Mouse (Mus musculus) limb, embryonic 12.5 days (tissue): ENCODE results near the gene Cog7. TPM values are rescaled to one million over a fixed set of nuclear protein-coding genes. Genes with fewer than 3 reads are reported as not detected.

Experiments used
- ATAC-seq: fragments of 200-750 bp; cut with Nextera tagmentation; 2 replicates; pipeline ENCODE4 v1.8.0; 2017; ENCODE audit warnings: low read depth, moderate TSS enrichment; ENCODE audit not compliant: insufficient number of reproducible peaks, insufficient read depth, low FRiP score, low TSS enrichment
- H3K27ac ChIP-seq: fragments of 300-500 bp; sonication (generic); 2 replicates; pipeline ENCODE4 v1.5.1; 2016; ENCODE audit warnings: mild to moderate bottlenecking, moderate library complexity
- H3K27me3 ChIP-seq: fragments of 300-500 bp; sonication (generic); 2 replicates; pipeline ENCODE4 v1.6.1; 2016; ENCODE audit warnings: mild to moderate bottlenecking, moderate library complexity
- H3K36me3 ChIP-seq: fragments of 300-500 bp; sonication (generic); 2 replicates; pipeline ENCODE4 v1.6.1; 2016; ENCODE audit warnings: mild to moderate bottlenecking, moderate library complexity
- H3K4me1 ChIP-seq: fragments of 300-500 bp; sonication (generic); replicated peaks from 2 replicates; pipeline ENCODE4 v1.6.1; 2016
- H3K4me2 ChIP-seq: fragments of 300-500 bp; sonication (generic); 2 replicates; pipeline ENCODE4 v1.6.1; 2016; ENCODE audit warnings: mild to moderate bottlenecking, moderate library complexity
- H3K4me3 ChIP-seq: fragments of 300-500 bp; sonication (generic); replicated peaks from 2 replicates; pipeline ENCODE4 v1.5.1; 2016; ENCODE audit warnings: mild to moderate bottlenecking
- H3K9ac ChIP-seq: fragments of 300-500 bp; sonication (generic); replicated peaks from 2 replicates; pipeline ENCODE4 v1.6.1; 2016; ENCODE audit warnings: mild to moderate bottlenecking, moderate library complexity
- H3K9me3 ChIP-seq: fragments of 300-500 bp; sonication (generic); 2 replicates; pipeline ENCODE4 v1.6.1; 2016; ENCODE audit warnings: mild to moderate bottlenecking, moderate library complexity
- WGBS: fragments of 180-500 bp; shearing (Covaris S2); methylation state at CpG from one replicate; pipeline ENCODE4 v1.1.7; 2016; 5-methylcytosine and 5-hydroxymethylcytosine counted together
- polyA plus RNA-seq: library from polyadenylated mRNA; unstranded; fragments of >200 nt; fragmentation: Nextera tagmentation; extraction: Ambion mirVana; gene quantifications from 2 replicates; pipeline ENCODE4 v1.2.1, GENCODE M21; 2016

The Cog7 gene
- polyA plus RNA-seq, 1 experiment from 2014 or later: 25.2 TPM

DNA sequence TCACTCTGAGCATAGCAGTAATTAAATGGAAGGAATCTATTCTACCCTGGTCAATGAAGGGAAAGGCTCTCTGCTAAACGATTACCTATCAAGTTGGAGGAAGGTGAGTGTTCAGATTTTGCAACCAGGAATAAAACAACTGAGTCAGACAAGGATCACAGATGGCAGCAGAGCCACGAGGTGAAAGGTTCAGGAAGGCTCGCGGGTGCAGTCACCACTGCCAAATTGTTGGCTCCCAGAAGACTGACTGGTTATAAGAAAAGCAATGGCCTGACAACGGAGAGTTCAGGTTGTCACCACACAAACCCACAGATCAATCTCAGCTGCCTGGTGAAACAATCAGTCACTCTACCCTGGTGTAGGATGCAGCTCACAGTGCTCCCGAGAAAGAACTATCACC is 135.5 kb downstream of the Cog7 start:
- WGBS: 75% methylated on average over 6 of the region's 6 CpGs
- no peak for ATAC-seq
- Histone ChIP-seq H3K4me2 (no peak overlapping the region), H3K9me3 (no peaks in the 10 kb centered on the region), H3K4me3 (no peak overlapping the region), H3K9ac (no peak overlapping the region), H3K4me1 (no peaks in the 10 kb centered on the region), H3K27ac (no peak overlapping the region), H3K27me3 (no peaks in the 10 kb centered on the region), H3K36me3 (no peaks in the 10 kb centered on the region)

DNA sequence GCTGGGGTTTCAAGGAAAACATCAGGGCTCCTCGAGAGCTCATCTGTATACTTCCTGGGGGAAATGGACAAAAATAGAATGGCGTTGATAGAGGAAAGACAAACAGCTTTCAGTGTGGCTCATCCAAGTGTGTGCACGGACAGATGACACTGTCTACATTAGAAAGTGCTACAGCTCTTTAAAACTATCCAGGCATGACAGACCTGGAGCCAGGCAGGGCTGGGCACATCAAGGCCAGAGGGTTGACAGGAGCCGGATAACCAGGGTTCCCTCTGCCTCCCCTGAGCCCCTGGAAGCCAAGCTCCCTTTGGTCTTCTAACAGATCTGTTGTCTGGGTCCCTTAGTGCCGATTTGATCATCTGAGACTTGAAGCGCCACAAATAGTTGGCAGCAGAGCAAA is 139.3 kb downstream of the Cog7 start:
- WGBS: 86% methylated on average over 6 of the region's 6 CpGs
- ATAC-seq: no peak
- Histone ChIP-seq H3K4me2 (no peak overlapping the region), H3K27me3 (no peaks in the 10 kb centered on the region), H3K9ac (no peak overlapping the region), H3K27ac (no peak overlapping the region), H3K36me3 (no peaks in the 10 kb centered on the region), H3K4me3 (no peak overlapping the region), H3K9me3 (no peaks in the 10 kb centered on the region), H3K4me1 (no peaks in the 10 kb centered on the region)

DNA sequence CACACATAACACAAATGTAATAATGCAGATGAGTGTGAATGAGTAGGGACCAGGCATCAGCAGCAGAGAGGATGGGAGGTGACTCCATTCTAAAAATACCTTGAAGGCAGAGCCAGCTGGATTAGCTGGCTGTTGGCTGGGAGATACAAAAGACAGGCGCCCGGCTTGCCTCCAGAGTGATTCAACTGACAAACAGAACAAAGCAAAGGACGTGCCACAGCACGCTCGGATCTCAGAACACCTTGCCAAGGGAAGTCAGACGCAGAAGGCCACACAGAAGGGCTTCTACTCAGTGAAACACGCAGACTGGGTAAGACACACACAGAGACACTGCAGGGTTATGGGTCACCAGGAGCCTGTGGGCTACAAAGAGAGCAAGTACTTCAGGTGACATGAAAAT is 140.7 kb downstream of the Cog7 start:
- H3K9ac ChIP-seq: no peak overlapping the region
- no peaks in the 10 kb centered on the region for H3K27me3 ChIP-seq
- H3K4me3 ChIP-seq: no peak overlapping the region
- no peak overlapping the region for H3K27ac ChIP-seq
- no peaks in the 10 kb centered on the region for H3K9me3 ChIP-seq
- H3K4me1 ChIP-seq: no peaks in the 10 kb centered on the region
- H3K36me3 ChIP-seq: no peaks in the 10 kb centered on the region
- 78% methylated on average over 7 of the region's 7 CpGs for WGBS
- no peak for ATAC-seq
- H3K4me2 ChIP-seq: no peak overlapping the region

DNA sequence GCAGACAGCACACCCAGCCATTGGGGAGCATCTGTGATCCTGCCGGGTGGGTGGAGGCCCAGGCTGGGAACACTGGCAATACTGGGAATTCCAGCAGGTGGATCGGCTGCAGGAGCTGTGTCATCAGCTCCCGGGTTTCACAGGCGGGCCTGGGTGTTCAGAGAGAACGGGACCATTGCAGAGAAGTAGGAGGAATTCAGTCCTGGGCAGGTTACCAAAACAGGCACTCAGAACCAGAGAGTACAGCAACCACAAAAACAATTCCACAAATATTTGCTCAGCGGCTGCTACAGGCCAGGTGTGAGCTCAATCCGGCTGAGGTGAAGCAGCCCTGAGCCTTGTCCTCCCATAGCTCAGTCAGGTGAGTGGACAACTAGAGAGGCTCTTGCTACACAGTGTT is 144.7 kb downstream of the Cog7 start:
- Histone ChIP-seq H3K9me3 (no peaks in the 10 kb centered on the region), H3K27me3 (no peaks in the 10 kb centered on the region), H3K9ac (no peak overlapping the region), H3K27ac (no peak overlapping the region), H3K4me1 (no peaks in the 10 kb centered on the region), H3K4me3 (no peak overlapping the region), H3K36me3 (no peaks in the 10 kb centered on the region), H3K4me2 (no peak overlapping the region)
- 88% methylated on average over 7 of the region's 7 CpGs for WGBS
- ATAC-seq: no peak

DNA sequence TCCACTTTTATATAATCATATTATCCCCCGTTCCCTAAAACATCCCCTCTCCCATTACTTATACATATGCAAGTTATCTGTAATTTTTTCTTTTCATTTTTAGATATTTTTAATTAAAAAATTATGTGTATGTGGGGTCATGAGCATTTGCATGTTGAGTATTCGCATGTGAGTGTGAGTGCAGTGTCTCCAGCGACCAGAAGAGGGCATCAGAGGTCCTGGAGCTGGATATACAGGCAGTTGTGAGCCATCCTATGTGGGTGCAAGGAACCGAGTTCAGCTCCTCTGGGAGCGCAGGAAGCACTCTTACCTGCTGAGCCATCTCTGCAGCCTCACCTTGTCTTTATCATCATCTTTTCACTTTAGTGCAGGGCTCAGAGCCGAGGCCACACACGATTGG is 146.1 kb downstream of the Cog7 start:
- H3K9me3 ChIP-seq: no peaks in the 10 kb centered on the region
- H3K36me3 ChIP-seq: no peaks in the 10 kb centered on the region
- no peak overlapping the region for H3K4me3 ChIP-seq
- ATAC-seq: no peak
- H3K4me1 ChIP-seq: no peaks in the 10 kb centered on the region
- H3K4me2 ChIP-seq: no peak overlapping the region
- H3K9ac ChIP-seq: no peak overlapping the region
- no peak overlapping the region for H3K27ac ChIP-seq
- no peaks in the 10 kb centered on the region for H3K27me3 ChIP-seq
- WGBS: 86% methylated on average over 7 of the region's 7 CpGs

Other genes with a start within 250 kb of the Cog7 start
- 0.06 and 0.15 TPM in 2 replicates for gene Scnn1g, start 247.2 kb downstream of the Cog7 start, polyA plus RNA-seq
- not detected in 2 replicates for gene Scnn1b, start 116.7 kb downstream of the Cog7 start, polyA plus RNA-seq
- 160 and 166 TPM in 2 replicates for gene Gga2, start 39.5 kb upstream of the Cog7 start, polyA plus RNA-seq
- gene Ubfd1, start 85.5 kb upstream of the Cog7 start, polyA plus RNA-seq: 94.6 and 100.0 TPM in 2 replicates
- 15.9 and 16.1 TPM in 2 replicates for gene Ears2, start 85.6 kb upstream of the Cog7 start, polyA plus RNA-seq
- gene Ndufab1, start 120.2 kb upstream of the Cog7 start, polyA plus RNA-seq: 666 and 716 TPM in 2 replicates
- gene Palb2, start 151.3 kb upstream of the Cog7 start, polyA plus RNA-seq: 21.8 and 22.7 TPM in 2 replicates
- 108 and 114 TPM in 2 replicates for gene Dctn5, start 151.3 kb upstream of the Cog7 start, polyA plus RNA-seq
- gene Plk1, start 177.7 kb upstream of the Cog7 start, polyA plus RNA-seq: 160 and 161 TPM in 2 replicates
- gene Ern2, start 204.5 kb upstream of the Cog7 start, polyA plus RNA-seq: 0.14 TPM in 1 of 2 replicates, not detected in the other
- not detected in 2 replicates for gene Chp2, start 237.8 kb upstream of the Cog7 start, polyA plus RNA-seq